Comparison of ENCODE assay signal across 8 mouse cellular contexts in genomic region chr12:72085329-72086165, GRCm38 (mm10). TPM values are rescaled to one million over a fixed set of nuclear protein-coding genes. Genes with fewer than 3 reads are reported as not detected.
DNase-seq lines count a peak whose midpoint lies in the region; ATAC-seq and TF ChIP-seq lines count a peak whose summit lies in the region.

Gene L3hypdh, minus strand, starts transcription at chr12:72085439.
Gene Jkamp, plus strand, starts transcription at chr12:72085589.

- peak; percentile 38; the same call in 1 of the 2 replicates for TF ChIP-seq EP300 in heart, adult 2 months (IDR thresholded peaks at IDR 0.05; ENCODE audit: insufficient read depth, low read depth, low read length)

- peak; percentile 97 for ATAC-seq in embryonic facial prominence, embryonic 14.5 days (ENCODE audit: low read depth)
- ATAC-seq in limb, embryonic 13.5 days (ENCODE audit: low FRiP score, low read depth) = peak; percentile 98
- peak; percentile 96 for ATAC-seq in midbrain, embryonic 16.5 days

- peak within 1 kb of the TSS; percentile 87 for H3K4me2 ChIP-seq in embryonic facial prominence, embryonic 14.5 days (ENCODE audit: low read depth, low read length)
- peak within 1 kb of the TSS; percentile 88 for H3K4me2 ChIP-seq in limb, embryonic 13.5 days (replicated peaks)
- peak within 1 kb of the TSS; percentile 90 for H3K4me2 ChIP-seq in midbrain, embryonic 16.5 days (ENCODE audit: low read length)

- no peaks in the 10 kb centered on the region for H3K9me3 ChIP-seq in embryonic facial prominence, embryonic 14.5 days (ENCODE audit: control insufficient read depth, low read length)
- no peaks in the 10 kb centered on the region for H3K9me3 ChIP-seq in limb, embryonic 13.5 days
- no peaks in the 10 kb centered on the region for H3K9me3 ChIP-seq in midbrain, embryonic 16.5 days (replicated peaks; ENCODE audit: control insufficient read depth, low read length, poor library complexity, severe bottlenecking)

- H3K27me3 ChIP-seq in embryonic facial prominence, embryonic 14.5 days (replicated peaks; ENCODE audit: control insufficient read depth, insufficient read depth, low read length) = no peaks in the 10 kb centered on the region
- H3K27me3 ChIP-seq in heart, adult 2 months (ENCODE audit: control insufficient read depth, insufficient read depth, low read length) = no peaks in the 10 kb centered on the region
- no peaks in the 10 kb centered on the region for H3K27me3 ChIP-seq in limb, embryonic 13.5 days
- no peaks in the 10 kb centered on the region for H3K27me3 ChIP-seq in midbrain, embryonic 16.5 days (ENCODE audit: control insufficient read depth, insufficient read depth, low read depth, low read length)

- under 1% methylated on average over 35 of the region's 60 CpGs for WGBS in embryonic facial prominence, embryonic 14.5 days
- WGBS in heart, adult 2 months = under 1% methylated on average over 60 of the region's 60 CpGs
- WGBS in limb, embryonic 13.5 days = under 1% methylated on average over 59 of the region's 60 CpGs
- WGBS in midbrain, embryonic 16.5 days = 1% methylated on average over 58 of the region's 60 CpGs

- peaks cover 25% of the 10 kb centered on the region for H3K4me1 ChIP-seq in embryonic facial prominence, embryonic 14.5 days (ENCODE audit: control insufficient read depth, insufficient read depth, low read length)
- H3K4me1 ChIP-seq in heart, adult 2 months (ENCODE audit: control insufficient read depth, insufficient read depth, low read length) = peaks cover 2% of the 10 kb centered on the region; the same call in 1 of the 2 replicates
- H3K4me1 ChIP-seq in limb, embryonic 13.5 days = peaks cover 32% of the 10 kb centered on the region
- H3K4me1 ChIP-seq in midbrain, embryonic 16.5 days (ENCODE audit: control insufficient read depth, insufficient read depth, low read length) = peaks cover 27% of the 10 kb centered on the region

- peak; percentile 100 for DNase-seq in 3T3-L1 (ENCODE audit: low read depth, low spot score)
- peak; percentile 97 to 98 for DNase-seq in adrenal gland, postnatal 4 days (ENCODE audit: low spot score in 2 of 2)
- peak; percentile 100 for DNase-seq in embryonic facial prominence, embryonic 14.5 days (ENCODE audit: low spot score)
- DNase-seq in heart, adult 2 months = peak; percentile 98 to 100
- peak; percentile 100 for DNase-seq in kidney, adult 8-10 months
- DNase-seq in spleen, postnatal 10 days (ENCODE audit: low spot score in 2 of 2) = peak; percentile 88 to 99

- TF ChIP-seq CTCF in heart, adult 2 months (IDR thresholded peaks at IDR 0.05) = peak; percentile 52

- H3K36me3 ChIP-seq in embryonic facial prominence, embryonic 14.5 days (ENCODE audit: control insufficient read depth, insufficient read depth, low read length) = peaks cover 8% of the 10 kb centered on the region; the same call in 1 of the 2 replicates
- 0 out of 2 replicates have a peak, but pooled peaks cover 3% of the 10 kb centered on the region for H3K36me3 ChIP-seq in heart, adult 2 months (ENCODE audit: control insufficient read depth, insufficient read depth, low read length)
- H3K36me3 ChIP-seq in limb, embryonic 13.5 days = peaks cover 6% of the 10 kb centered on the region
- H3K36me3 ChIP-seq in midbrain, embryonic 16.5 days (ENCODE audit: control insufficient read depth, insufficient read depth, low read length) = no peaks in the 10 kb centered on the region

- no peak; the same call in none of the 2 replicates for TF ChIP-seq POLR2A in heart, adult 2 months (IDR thresholded peaks at IDR 0.05; ENCODE audit: insufficient read depth, low read depth, low read length)

- H3K27ac ChIP-seq in embryonic facial prominence, embryonic 14.5 days (replicated peaks; ENCODE audit: low read depth, low read length) = peak within 1 kb of the TSS; percentile 95
- peak within 1 kb of the TSS; percentile 91 for H3K27ac ChIP-seq in heart, adult 2 months
- peak within 1 kb of the TSS; percentile 94 for H3K27ac ChIP-seq in limb, embryonic 13.5 days
- H3K27ac ChIP-seq in midbrain, embryonic 16.5 days (ENCODE audit: low read length) = peak within 1 kb of the TSS; percentile 96

- H3K4me3 ChIP-seq in embryonic facial prominence, embryonic 14.5 days (ENCODE audit: low read depth, low read length) = peak within 1 kb of the TSS; percentile 64
- H3K4me3 ChIP-seq in heart, adult 2 months = peak within 1 kb of the TSS; percentile 94
- H3K4me3 ChIP-seq in limb, embryonic 13.5 days = peak within 1 kb of the TSS; percentile 74
- peak within 1 kb of the TSS; percentile 74 for H3K4me3 ChIP-seq in midbrain, embryonic 16.5 days (ENCODE audit: low read depth, low read length)

- intact Hi-C loops in heart, adult 2 months (cut with DNase I) = loop anchor here (10.0 kb wide), 1 partner anchor 449 kb away; the partner anchor contains the start of gene Pcnx4

- H3K79me2 ChIP-seq in heart, adult 2 months (replicated peaks; ENCODE audit: control insufficient read depth, insufficient read depth, low read length) = no peaks in the 10 kb centered on the region

- H3K9ac ChIP-seq in embryonic facial prominence, embryonic 14.5 days (ENCODE audit: low read depth, low read length) = peak within 1 kb of the TSS; percentile 85
- peak within 1 kb of the TSS; percentile 83 for H3K9ac ChIP-seq in heart, adult 2 months (ENCODE audit: low read depth, low read length)
- peak within 1 kb of the TSS; percentile 84 for H3K9ac ChIP-seq in limb, embryonic 13.5 days
- peak within 1 kb of the TSS; percentile 94 for H3K9ac ChIP-seq in midbrain, embryonic 16.5 days (ENCODE audit: low read depth, low read length)

RNA-seq across cellular contexts. Expression of gene L3hypdh, which starts in this region (rescaled TPM):
- total RNA-seq in adrenal gland, postnatal 4 days (2021) = 10 to 100 TPM; 25.4 to 26.5 TPM
- polyA plus RNA-seq in embryonic facial prominence, embryonic 14.5 days (2014; fragmentation: Nextera tagmentation; extraction: Ambion mirVana) = 18.6 and 21.5 TPM in 2 replicates
- total RNA-seq in heart, adult 2 months (2021) = 1 to 10 TPM; 6.0 to 6.1 TPM
- polyA plus RNA-seq in heart, adult 2 months (2012; rRNA removed) = 8.5 and 9.1 TPM in 2 replicates
- polyA plus RNA-seq in limb, embryonic 13.5 days (2015; fragmentation: Nextera tagmentation; extraction: Ambion mirVana) = 17.9 and 18.0 TPM in 2 replicates
- polyA plus RNA-seq in midbrain, embryonic 16.5 days (2015; fragmentation: Nextera tagmentation; extraction: Ambion mirVana) = 8.8 and 10.9 TPM in 2 replicates

RNA-seq across cellular contexts. Expression of gene Jkamp, which starts in this region (rescaled TPM):
- total RNA-seq in adrenal gland, postnatal 4 days (2021) = 10 to 100 TPM; 50.8 to 51.3 TPM
- polyA plus RNA-seq in embryonic facial prominence, embryonic 14.5 days (2014; fragmentation: Nextera tagmentation; extraction: Ambion mirVana) = 49.3 and 56.4 TPM in 2 replicates
- total RNA-seq in heart, adult 2 months (2021) = 10 to 100 TPM; 19.9 to 21.9 TPM
- polyA plus RNA-seq in heart, adult 2 months (2012; rRNA removed) = 60.4 and 100 TPM in 2 replicates
- polyA plus RNA-seq in limb, embryonic 13.5 days (2015; fragmentation: Nextera tagmentation; extraction: Ambion mirVana) = 78.2 and 83.9 TPM in 2 replicates
- polyA plus RNA-seq in midbrain, embryonic 16.5 days (2015; fragmentation: Nextera tagmentation; extraction: Ambion mirVana) = 117 and 127 TPM in 2 replicates

Comparison
In these comparisons a context has a peak if more than half of its experiments do, and no peak if none do; other contexts are left out.
1. Peak in every context shown above with its lines: DNase-seq, ATAC-seq, H3K4me3 ChIP-seq and H3K27ac ChIP-seq.